Mouse (Mus musculus): Measurements from ENCODE around the gene Trim27.

GRCm38 (mm10) chr13:21142421-21142820 lies 36.8 kb upstream of the Trim27 start:
- no peak for TF ChIP-seq CTCF (IDR thresholded peaks at IDR 0.05; ENCODE audit: control insufficient read depth, insufficient read depth, low read length)
- TF ChIP-seq POLR2A (IDR thresholded peaks at IDR 0.05; ENCODE audit: borderline replicate concordance, control insufficient read depth, low read depth, low read length): no peak

Data from bone marrow, adult 2 months (tissue).